Comparison of ENCODE assay signal across 9 mouse cellular contexts in the genomic region with DNA sequence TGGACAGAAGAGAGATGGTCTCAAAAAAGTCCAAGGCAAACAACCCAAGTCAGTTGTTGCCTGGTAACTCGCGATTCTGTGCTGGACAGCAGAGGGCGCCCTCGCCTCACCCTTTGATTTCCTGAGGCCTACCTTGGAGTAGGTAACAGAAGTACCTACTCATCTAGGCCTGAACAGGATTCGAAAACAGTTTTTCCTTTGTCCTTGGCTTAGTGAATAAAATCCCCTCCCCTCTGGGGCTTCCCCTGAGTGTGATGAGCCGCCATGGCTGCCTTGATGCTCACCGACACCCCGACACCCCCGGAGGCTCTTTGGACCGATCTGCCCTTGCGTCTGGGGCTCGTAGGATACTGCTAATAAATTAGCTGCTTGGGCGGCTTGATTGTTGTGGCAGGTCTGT.
A peak's percentile ranks its signal among the peaks of the same experiment; 100 is the strongest.
DNase-seq lines count a peak whose midpoint lies in the region; ATAC-seq lines count a peak whose summit lies in the region.
"Had no signal": no experiment of that assay in that cellular context is flagged by ENCODE, and none has a peak within 500 bp of the region (broad histone marks: within the 10 kb centered on the region; RNA-seq: fewer than 3 reads in every experiment).

No protein-coding gene starts in this region.

- WGBS in kidney, embryonic 16.5 days = 20% methylated on average over 13 of the region's 13 CpGs
- 58% methylated on average over 13 of the region's 13 CpGs for WGBS in liver, embryonic 11.5 days
- 31% methylated on average over 13 of the region's 13 CpGs for WGBS in neural tube, embryonic 14.5 days

- H3K4me3 ChIP-seq in kidney, embryonic 16.5 days (ENCODE audit: low read length) = no peak overlapping the region; the same call in 1 of the 2 replicates
- no peak overlapping the region for H3K4me3 ChIP-seq in liver, embryonic 11.5 days (ENCODE audit: low read depth, low read length)
- no peak overlapping the region for H3K4me3 ChIP-seq in neural tube, embryonic 14.5 days (ENCODE audit: low read depth, low read length)
- H3K4me3 ChIP-seq: erythroblast, embryonic 14.5 days had no signal

- no peaks in the 10 kb centered on the region for H3K4me1 ChIP-seq in kidney, embryonic 16.5 days (ENCODE audit: insufficient read depth, low read length)
- H3K4me1 ChIP-seq in liver, embryonic 11.5 days (replicated peaks; ENCODE audit: control insufficient read depth, insufficient read depth, low read length) = no peaks in the 10 kb centered on the region
- no peaks in the 10 kb centered on the region for H3K4me1 ChIP-seq in neural tube, embryonic 14.5 days (ENCODE audit: control insufficient read depth, insufficient read depth, low read length)

- ATAC-seq in kidney, embryonic 16.5 days (ENCODE audit: low FRiP score, low TSS enrichment) = peak; percentile 61; the same call in 1 of the 2 replicates
- ATAC-seq in liver, embryonic 11.5 days (replicated peaks; ENCODE audit: low FRiP score) = no peak
- peak; percentile 56; the same call in 1 of the 2 replicates for ATAC-seq in neural tube, embryonic 14.5 days (ENCODE audit: low read depth)

- no peaks in the 10 kb centered on the region for H3K27me3 ChIP-seq in kidney, embryonic 16.5 days (ENCODE audit: insufficient read depth, low read length)
- H3K27me3 ChIP-seq in liver, embryonic 11.5 days (replicated peaks; ENCODE audit: control insufficient read depth, insufficient read depth, low read length) = no peaks in the 10 kb centered on the region
- no peaks in the 10 kb centered on the region for H3K27me3 ChIP-seq in neural tube, embryonic 14.5 days (ENCODE audit: control insufficient read depth, insufficient read depth, low read length)

- H3K27ac ChIP-seq in kidney, embryonic 16.5 days (ENCODE audit: low read length) = no peak overlapping the region
- H3K27ac ChIP-seq in liver, embryonic 11.5 days (ENCODE audit: low read depth, low read length) = no peak overlapping the region
- no peak overlapping the region for H3K27ac ChIP-seq in neural tube, embryonic 14.5 days (ENCODE audit: low read depth, low read length)

- peak overlapping the region; percentile 26; the same call in 1 of the 2 replicates for H3K4me2 ChIP-seq in kidney, embryonic 16.5 days (replicated peaks; ENCODE audit: low read depth, low read length)
- no peak overlapping the region for H3K4me2 ChIP-seq in liver, embryonic 11.5 days
- H3K4me2 ChIP-seq in neural tube, embryonic 14.5 days (ENCODE audit: low read depth, low read length) = no peak overlapping the region

- H3K36me3 ChIP-seq in kidney, embryonic 16.5 days (ENCODE audit: insufficient read depth, low read length) = no peaks in the 10 kb centered on the region
- H3K36me3 ChIP-seq in liver, embryonic 11.5 days (ENCODE audit: control insufficient read depth, insufficient read depth, low read length) = no peaks in the 10 kb centered on the region
- H3K36me3 ChIP-seq in neural tube, embryonic 14.5 days (ENCODE audit: control insufficient read depth, insufficient read depth, low read length) = no peaks in the 10 kb centered on the region

- peak overlapping the region; percentile 48; the same call in 1 of the 2 replicates for H3K9ac ChIP-seq in kidney, embryonic 16.5 days (replicated peaks; ENCODE audit: low read length)
- no peak overlapping the region for H3K9ac ChIP-seq in liver, embryonic 11.5 days (ENCODE audit: low read depth, low read length)
- no peak overlapping the region for H3K9ac ChIP-seq in neural tube, embryonic 14.5 days (replicated peaks; ENCODE audit: low read depth, low read length)

- DNase-seq in 3134 (ENCODE audit: extremely low read depth, insufficient read length, low spot score) = peak; percentile 67
- DNase-seq in T-cell, adult 2 months (ENCODE audit: low spot score) = peak; percentile 49
- DNase-seq in cerebellum, postnatal 4 days (ENCODE audit: low spot score in 2 of 2) = peak; percentile 52 to 66
- peak; percentile 74 for DNase-seq in gastrocnemius, postnatal 10 days
- peak; percentile 46 for DNase-seq in liver, embryonic 11.5 days (ENCODE audit: low spot score)
- peak; percentile 6 to 20 for DNase-seq in thymus, adult 18-20 months

- no peaks in the 10 kb centered on the region for H3K9me3 ChIP-seq in kidney, embryonic 16.5 days (ENCODE audit: low read length)
- H3K9me3 ChIP-seq in liver, embryonic 11.5 days (ENCODE audit: control insufficient read depth, low read length) = no peaks in the 10 kb centered on the region
- no peaks in the 10 kb centered on the region for H3K9me3 ChIP-seq in neural tube, embryonic 14.5 days (ENCODE audit: control insufficient read depth, low read length)

Comparison
In these comparisons a context has a peak if more than half of its experiments do, and no peak if none do; other contexts are left out.
1. DNase-seq: peak in every context shown above with its lines; median percentile 74 in gastrocnemius, postnatal 10 days; 67 in 3134; 59 in cerebellum, postnatal 4 days; 49 in T-cell, adult 2 months; 46 in liver, embryonic 11.5 days; 13 in thymus, adult 18-20 months.